Mouse (Mus musculus) right cerebral cortex, postnatal 10 days (tissue): ENCODE results near the gene Ube2q1.
"Not testable (repeated sequence)": the region's sequence is repeated elsewhere in the genome, so short reads cannot be mapped to it uniquely, and the experiment has no call there.

ENCODE experiments used
- DNase-seq, 2 experiments: peaks; one replicate each; pipeline ENCODE4 v3.0.0; 2021; ENCODE audit warnings: low spot score in 2 of 2

The Ube2q1 gene

DNA sequence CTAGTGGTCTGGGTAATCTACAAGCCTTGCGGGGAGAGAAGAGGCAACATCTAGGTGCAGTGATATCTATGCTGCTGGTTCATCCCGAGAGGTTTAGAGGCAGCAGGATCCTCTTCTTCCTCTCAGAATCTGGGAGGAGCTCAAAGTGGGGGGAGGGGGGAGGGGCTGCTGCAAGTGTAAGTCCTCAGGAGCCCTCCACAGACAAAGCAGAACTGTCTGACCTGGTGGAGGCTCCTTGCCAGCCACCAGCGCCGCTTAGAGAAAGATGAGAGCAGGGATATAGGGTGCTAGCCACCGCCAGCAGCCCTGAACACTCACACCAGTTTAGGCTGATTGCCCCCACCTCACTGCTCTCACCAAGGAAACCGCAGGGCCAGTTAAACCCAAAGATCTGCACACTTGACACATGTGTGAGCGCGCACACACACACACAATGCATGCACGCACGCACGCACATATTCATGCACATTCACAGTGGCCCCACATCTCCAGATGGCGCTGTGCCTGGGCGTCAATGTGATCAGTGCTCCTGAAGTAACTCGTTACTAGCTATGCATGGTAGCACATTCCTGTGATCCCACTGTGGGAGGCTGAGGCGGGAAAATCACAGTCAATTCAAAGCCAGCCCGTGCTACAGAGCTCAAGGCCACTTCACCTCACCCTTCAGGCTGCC is 15.4 kb downstream of the Ube2q1 start:
- DNase-seq, result peak in 1 of 2 experiments; percentile 40

GRCm38 (mm10) chr3:89794616-89795015 is 21.2 kb downstream of the Ube2q1 start:
- DNase-seq, result no peak

DNA sequence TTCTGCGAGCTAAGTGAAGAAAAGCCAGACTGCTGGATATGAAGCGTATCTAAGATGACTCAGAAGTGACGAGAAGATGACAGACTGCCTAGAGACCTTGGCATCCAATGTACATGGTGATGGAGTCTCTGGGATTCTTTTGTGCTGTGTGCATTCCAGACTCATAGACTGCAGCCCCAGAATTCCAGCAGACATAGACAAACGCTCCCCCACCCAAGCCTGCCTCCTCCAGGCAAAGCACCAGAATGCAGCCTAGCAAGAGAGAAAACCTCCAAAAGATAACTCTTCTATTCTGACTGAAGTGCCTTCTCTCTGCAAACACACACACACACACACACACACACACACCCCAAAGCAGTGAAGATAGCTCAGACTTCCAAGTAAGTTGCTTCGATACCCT is 22.3 kb downstream of the Ube2q1 start:
- no peak for DNase-seq

GRCm38 (mm10) chr3:89796358-89796757 is 22.9 kb downstream of the Ube2q1 start:
- peak in 1 of 2 experiments; percentile 47 for DNase-seq

DNA sequence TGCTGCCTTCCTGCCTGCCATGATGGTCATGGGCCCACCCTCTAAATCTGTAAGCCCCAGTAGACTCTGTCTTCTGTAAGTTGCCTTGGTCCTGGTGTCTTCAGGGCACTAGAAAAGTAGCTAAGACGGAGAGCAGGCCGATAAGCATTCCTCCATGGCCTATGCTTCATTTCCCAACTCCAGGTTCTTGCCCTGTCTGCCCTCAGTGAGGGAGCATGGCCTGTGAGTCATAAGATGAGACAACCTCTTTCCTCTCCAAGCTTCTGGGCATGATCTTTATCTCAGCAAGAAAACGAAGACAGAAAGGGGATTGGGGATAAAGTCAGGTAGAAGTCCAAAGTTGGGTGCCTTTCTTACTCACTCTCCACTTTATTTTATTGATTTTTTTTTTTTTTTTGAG is 25.1 kb downstream of the Ube2q1 start:
- no peak for DNase-seq

- no peak for DNase-seq
Observed at GRCm38 (mm10) chr3:89799476-89799875, 26.1 kb downstream of the Ube2q1 start.

DNA sequence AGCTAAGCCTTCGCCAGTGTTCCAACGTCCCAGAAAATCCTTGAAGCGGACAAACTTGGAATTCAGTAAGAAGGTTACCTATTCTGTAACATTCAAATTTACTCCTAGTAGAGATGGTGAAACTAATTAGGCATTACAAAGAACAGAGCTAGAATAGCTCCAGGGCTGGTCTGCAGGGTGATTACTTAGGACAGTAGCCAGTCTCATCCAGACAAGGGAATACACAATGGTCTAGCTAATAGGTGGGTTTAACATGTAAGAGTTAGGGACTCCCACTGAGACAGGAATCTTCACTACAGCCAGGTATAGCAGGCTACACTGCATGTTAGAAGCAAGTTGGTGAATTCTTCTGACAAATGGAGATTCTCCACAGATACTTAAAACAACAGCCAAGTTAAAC is 26.7 kb downstream of the Ube2q1 start:
- DNase-seq, result not testable (repeated sequence)

DNA sequence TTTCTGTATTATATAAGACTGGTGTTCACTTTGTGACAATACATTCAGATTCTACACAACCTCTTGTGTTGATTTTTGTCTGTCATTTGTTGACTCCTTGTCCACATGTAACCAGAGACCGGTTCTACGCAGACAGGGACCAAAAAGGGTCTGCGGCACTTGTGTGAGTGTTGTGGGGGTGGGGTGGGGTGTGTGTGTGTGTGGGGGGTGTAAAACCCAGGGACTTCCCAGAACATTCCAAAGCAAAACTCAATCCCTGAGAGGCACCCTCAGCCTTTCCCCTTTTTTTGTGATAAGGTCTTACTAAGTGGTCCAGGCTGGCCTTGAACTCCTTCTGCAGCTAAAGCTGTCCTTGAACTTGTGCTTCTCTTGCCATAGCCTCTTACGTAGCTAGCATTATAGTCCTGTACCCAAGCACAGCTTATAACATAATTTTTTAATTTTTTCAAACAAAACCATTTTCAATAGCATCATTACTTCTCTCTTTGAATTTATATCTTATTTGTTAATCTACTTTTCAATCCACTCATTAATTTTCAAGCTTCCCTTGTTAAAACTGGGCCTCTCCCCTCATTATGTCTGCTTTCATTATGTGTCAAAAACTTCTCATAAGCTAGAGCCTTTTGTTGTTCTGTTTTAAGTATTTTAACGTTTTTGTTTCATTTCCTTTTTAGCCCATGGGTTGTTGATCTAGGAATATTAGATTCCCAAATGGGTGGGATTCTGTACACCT is 27.5 kb downstream of the Ube2q1 start:
- no peak for DNase-seq

GRCm38 (mm10) chr3:89801507-89801847 is 28.1 kb downstream of the Ube2q1 start:
- DNase-seq, result no peak

DNA sequence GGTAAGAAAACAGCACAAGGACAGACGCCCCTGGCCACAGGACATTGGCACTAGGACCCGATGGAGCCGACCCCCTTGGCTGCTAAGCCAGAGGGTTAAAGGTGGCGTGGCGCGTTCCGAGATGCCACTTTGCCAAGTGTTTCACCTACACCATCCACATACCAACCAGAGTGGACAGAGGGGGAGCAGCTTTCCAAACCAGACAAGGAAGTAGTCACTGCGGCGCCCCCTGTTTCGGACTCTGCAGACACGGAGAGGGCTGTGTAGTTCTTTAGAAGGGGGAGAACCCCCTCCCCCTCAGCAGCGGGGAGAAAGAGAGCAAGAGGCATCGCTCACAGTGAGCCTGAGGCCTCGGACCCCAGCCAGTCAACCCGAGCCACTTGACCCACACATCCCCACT is 29.5 kb downstream of the Ube2q1 start:
- DNase-seq, result no peak

DNA sequence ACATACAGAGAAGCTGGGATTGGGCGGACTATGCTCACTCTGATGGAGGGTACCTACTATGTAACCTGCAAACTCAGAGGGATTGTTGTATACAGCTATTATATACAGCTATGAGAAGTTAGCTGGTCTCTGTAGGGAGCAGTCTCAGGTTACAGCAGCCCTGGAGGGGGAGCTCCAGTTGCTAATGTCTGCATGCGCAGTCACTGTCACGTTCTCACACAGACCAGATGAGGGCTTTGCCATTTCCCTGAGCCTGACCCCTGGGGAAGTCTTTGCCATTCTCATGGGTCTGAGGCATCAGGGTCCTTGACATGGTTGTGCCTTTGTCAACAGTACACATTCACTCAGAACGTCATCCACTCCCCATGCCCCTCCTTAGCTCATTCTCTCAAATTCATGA is 31.8 kb downstream of the Ube2q1 start:
- DNase-seq, result no peak

DNA sequence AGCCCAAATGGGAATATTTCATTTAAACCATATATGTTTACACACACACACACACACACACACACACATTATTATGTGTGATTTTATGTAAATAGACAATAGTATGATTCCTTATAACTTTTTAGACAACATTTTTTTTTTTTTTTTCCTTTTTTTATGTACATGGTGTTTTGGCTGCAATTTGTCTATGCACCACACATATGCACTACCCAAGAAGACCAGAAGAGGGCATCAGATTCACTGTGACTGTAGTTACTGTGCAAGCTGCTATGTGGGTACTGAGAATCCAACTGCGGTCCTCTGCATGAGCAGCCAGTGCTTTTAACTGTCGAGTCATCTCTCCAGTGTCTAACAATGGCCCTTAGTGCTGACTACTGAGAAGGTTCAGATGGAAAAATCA is 33.3 kb downstream of the Ube2q1 start:
- DNase-seq, result no peak

DNA sequence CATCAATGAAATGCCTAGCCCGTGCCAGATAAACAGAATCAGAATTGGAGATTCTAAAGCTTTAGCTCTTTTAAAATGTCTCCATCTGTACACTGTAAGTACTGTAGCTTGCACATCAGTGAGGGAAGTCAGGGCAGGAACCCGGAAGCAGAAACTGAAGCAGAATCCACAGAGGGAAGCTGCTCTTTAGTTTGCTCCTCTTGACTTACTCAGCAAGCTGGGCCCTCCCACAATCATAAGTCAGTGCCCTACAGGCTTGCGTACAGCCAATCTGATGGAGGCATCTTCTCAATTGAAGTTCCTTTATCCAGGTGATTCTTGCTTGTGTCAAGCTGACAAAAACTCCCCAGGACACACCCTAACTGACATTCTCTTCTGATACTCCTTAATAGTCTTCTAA is 33.8 kb downstream of the Ube2q1 start:
- no peak for DNase-seq

GRCm38 (mm10) chr3:89807881-89808280 is 34.5 kb downstream of the Ube2q1 start:
- DNase-seq, result no peak

GRCm38 (mm10) chr3:89808638-89809037 is 35.2 kb downstream of the Ube2q1 start:
- no peak for DNase-seq

DNA sequence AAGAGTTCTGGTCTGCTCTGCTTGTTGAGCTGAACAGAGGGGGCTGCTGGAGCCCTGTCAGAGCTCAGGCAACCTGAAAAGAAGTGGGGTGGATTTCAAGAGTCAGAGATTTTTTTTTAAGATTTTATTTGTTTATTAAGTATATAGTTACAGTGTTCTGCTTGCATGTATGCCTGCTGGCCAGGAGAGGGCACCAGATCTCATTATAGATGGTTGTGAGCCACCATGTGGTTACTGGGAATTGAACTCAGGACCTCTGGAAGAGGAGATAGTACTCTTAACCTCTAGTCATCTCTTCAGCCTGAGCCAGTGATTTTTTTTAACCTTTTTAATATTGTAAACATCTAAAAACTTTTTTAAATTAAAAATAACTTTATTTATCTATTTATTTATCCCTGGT is 37.4 kb downstream of the Ube2q1 start:
- no peak for DNase-seq

DNA sequence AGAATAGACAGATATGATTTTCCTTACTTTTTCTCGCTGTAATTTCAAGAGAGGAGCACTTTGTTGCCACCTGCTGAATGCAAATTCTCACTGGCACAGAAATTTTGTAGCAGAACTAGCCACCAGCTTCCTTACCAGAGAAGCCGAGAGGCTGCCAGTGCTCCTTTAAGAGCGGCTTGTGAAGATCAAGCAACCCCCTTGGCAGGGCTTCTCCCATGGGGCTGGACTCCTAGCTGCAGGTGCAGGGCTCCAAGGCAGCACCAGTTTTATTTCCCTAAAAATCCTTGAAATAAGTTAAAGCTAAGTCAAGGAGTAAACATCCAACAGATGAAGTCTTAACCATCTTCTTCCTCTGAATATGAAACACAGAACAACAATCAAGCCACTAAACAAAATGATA is 38.8 kb downstream of the Ube2q1 start:
- no peak for DNase-seq

GRCm38 (mm10) chr3:89814051-89814450 is 40.6 kb downstream of the Ube2q1 start:
- DNase-seq, result no peak

- no peak for DNase-seq
Observed at GRCm38 (mm10) chr3:89817056-89817455, 43.6 kb downstream of the Ube2q1 start.

DNA sequence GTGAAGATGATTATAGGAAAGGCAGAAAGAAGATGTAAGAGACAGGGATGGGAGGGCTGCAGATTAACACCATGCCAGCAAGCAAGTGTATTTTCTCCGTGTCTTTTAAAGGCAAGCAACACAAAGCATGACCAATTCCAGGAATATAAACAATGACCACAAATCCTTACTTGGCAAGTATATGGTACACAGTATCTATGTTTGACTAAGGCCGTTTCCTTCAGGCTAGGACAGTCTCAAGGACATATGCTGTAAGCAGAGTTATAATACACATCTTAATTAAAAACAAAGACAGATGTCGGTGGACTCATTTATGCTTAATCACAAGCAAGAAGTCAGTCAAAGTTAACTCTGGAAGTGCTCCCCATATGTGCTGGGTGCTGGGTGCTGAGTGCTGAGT is 45.2 kb downstream of the Ube2q1 start:
- DNase-seq, result no peak

GRCm38 (mm10) chr3:89819897-89820296 is 46.5 kb downstream of the Ube2q1 start:
- DNase-seq, result no peak

DNA sequence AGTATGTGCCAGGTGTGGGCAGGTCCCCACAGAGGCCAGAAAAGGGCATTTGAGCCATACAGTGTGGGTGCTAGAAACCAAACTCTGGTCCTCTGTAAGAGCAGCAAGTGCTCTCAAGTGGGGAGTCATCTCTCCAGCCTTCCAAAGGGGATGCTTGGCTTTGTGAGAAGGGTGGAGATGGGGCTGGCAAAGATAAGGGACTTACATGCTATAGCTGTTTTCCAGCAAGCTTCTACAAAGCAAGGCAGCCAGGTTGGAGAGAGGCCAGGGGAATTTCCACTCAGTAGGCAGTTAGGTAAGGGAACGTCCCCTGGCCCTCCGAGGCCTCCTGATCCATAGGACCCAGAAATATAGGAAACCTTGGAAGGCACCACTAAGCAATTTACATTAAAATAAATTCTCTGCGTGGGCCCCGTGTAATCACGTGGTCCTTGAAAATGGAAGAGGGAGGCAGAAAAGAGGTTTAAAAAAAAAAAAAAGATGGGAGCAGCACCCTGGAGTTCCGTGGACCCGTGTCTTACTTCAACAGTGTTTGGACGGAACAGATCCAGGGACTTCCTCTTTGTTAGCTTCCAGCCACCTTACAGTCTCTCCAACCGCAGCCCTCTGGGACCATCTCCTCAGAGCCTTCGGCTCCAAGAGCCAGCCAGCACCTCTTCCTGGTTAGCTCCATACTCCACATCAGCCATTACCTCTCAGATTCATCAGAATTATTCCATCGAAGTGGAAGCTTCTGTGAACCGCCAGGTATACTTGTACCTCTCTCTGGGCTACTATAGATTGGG is 47.1 kb downstream of the Ube2q1 start:
- no peak for DNase-seq

DNA sequence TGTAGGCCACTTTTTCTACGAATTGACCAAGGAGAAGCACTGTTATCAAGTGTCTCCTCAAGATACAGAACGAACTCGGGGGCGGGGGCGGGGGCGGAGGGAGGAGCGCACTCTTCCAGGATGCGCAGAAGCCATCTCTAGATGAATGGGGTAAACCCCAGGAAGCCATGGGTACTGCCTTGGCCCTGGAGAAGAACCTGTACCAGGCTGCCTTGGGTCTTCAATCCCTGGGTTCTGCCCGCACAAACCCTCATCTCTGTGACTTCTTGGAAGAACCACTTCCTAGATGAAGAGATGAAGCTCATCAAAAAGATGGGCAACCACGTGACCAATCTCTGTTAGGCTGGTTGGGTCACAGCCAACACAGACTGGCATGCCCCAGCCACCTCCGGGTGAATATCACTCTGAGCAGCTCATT is 47.7 kb downstream of the Ube2q1 start:
- DNase-seq, result no peak
